ENCODE assay signal across 22 mouse cellular contexts in genomic region chr4:140204775-140205174, GRCm38 (mm10). TPM values are rescaled to one million over a fixed set of nuclear protein-coding genes. Genes with fewer than 3 reads are reported as not detected.
"Had no signal": no experiment of that assay in that cellular context is flagged by ENCODE, and none has a peak within 500 bp of the region (broad histone marks: within the 10 kb centered on the region; RNA-seq: fewer than 3 reads in every experiment).

No protein-coding gene starts in this region.

- H3K4me3 ChIP-seq: heart, embryonic 10.5 days; heart, embryonic 12.5 days; intestine, embryonic 15.5 days; layer of hippocampus, adult 2 months; left cerebral cortex, adult 2 months; limb, embryonic 10.5 days; limb, embryonic 12.5 days; liver, embryonic 13.5 days had no signal

- H3K9ac ChIP-seq: heart, embryonic 12.5 days; hindbrain, embryonic 14.5 days; intestine, embryonic 15.5 days; limb, embryonic 12.5 days; liver, embryonic 13.5 days had no signal

- H3K4me2 ChIP-seq: heart, embryonic 12.5 days; hindbrain, embryonic 14.5 days; intestine, embryonic 15.5 days; limb, embryonic 12.5 days; liver, embryonic 11.5 days; liver, embryonic 13.5 days had no signal

- H3K9me3 ChIP-seq: heart, embryonic 10.5 days; intestine, embryonic 15.5 days; limb, embryonic 10.5 days; liver, embryonic 13.5 days had no signal

- H3K27ac ChIP-seq: heart, embryonic 10.5 days; hindbrain, embryonic 14.5 days; intestine, embryonic 15.5 days; layer of hippocampus, adult 2 months; left cerebral cortex, adult 2 months; limb, embryonic 10.5 days; limb, embryonic 12.5 days; liver, embryonic 13.5 days had no signal

- H3K27me3 ChIP-seq: intestine, embryonic 15.5 days; liver, embryonic 13.5 days had no signal

- H3K36me3 ChIP-seq: heart, embryonic 10.5 days; heart, embryonic 12.5 days; intestine, embryonic 15.5 days; limb, embryonic 10.5 days; limb, embryonic 12.5 days; liver, embryonic 13.5 days had no signal

- DNase-seq: gastrocnemius, postnatal 25 days; heart, adult 18-20 months; heart, postnatal 10 days; heart, postnatal 4 days; kidney, adult 18-20 months; kidney, adult 8-10 months; kidney, postnatal 10 days; kidney, postnatal 25 days; kidney, postnatal 4 days; liver; liver, embryonic 13.5 days had no signal

- ATAC-seq: inflammation-experienced regulatory T-cells, adult 6 months; intestine, embryonic 15.5 days; intestine, postnatal 0 days had no signal

- H3K4me1 ChIP-seq: intestine, embryonic 15.5 days; limb, embryonic 10.5 days; limb, embryonic 12.5 days; liver, embryonic 13.5 days had no signal

RNA-seq across cellular contexts. Expression of gene Igsf21, which starts 41.8 kb away (rescaled TPM):
- polyA plus RNA-seq: inflammation-experienced regulatory T-cells, adult 6 months; limb, embryonic 12.5 days had no signal
